Mouse (Mus musculus): ENCODE measurements at regions not wholly inside any gene's neighbourhood (a gene's known extent, or its start where the extent isn't known, plus 50 kb on each side); places are given as distances from the start of the nearest gene placed in this dataset.

DNA sequence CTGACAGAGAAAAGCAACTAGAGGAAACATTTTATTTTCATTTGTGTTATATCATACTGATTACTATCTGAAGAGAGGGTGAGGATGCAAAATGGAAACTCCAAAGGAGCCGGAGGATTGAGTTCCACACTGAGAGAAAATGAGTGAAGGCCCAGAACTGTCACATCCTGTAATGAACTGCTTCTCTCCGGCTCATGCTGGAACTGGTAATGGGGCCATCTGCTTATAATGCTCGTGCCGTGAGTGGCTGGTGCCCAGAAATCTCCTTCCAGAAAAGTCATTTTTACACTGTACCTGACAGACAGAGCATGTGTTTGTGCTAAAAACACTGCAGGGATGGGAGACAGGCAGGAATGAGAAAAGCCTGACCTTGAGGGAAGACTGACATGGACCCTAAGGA, 483.5 kb upstream of the Pkdcc start:
- Histone ChIP-seq H3K27ac (no peak overlapping the region), H3K4me3 (no peak overlapping the region)
- DNase-seq (ENCODE audit: low spot score in 2 of 2) = peak in 1 of 2 experiments; percentile 4
- TF ChIP-seq CTCF (conservative IDR thresholded peaks at IDR 0.05) = no peak

DNA sequence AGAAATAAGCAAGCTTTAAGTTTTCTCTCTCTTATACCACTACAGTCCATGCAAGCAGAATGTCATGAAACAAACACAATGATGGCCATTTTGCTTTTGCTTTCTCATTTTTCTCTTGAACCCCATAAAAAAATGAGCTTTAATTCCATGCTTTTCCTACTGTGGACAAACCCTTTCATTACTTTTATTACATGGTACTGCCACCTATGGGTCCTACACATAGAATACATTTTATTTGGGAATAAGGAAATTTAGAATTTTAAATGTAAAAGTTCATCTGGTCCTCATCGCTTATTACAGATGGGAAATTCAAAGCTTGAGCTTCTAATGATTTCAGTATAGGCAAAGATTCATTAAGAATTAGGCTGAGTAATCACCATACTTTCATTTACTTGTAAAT, 472.6 kb upstream of the Pkdcc start:
- Histone ChIP-seq H3K27ac (no peak overlapping the region), H3K4me3 (no peak overlapping the region)
- peak; percentile 73 for TF ChIP-seq CTCF (conservative IDR thresholded peaks at IDR 0.05)
- DNase-seq (ENCODE audit: low spot score in 2 of 2) = no peak

DNA sequence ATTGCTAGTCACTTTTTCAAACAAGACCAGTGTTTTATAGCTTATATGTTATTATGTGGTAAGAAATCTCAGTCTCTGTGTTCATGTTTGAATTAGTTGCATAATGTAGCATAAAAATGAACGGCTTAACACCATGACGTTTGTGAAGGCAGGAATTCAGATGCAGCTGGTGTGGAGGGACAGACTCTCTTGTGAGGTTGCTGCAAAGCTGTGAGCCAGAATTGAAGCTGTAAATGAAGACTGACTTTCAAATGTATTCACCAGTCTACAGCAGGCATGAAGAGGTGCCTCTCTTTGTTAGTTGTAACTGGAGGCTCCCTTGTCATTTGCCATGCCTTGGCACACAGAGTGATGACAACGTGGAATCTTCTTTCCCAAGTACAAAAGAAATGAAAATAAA, 457.7 kb upstream of the Pkdcc start:
- TF ChIP-seq CTCF (conservative IDR thresholded peaks at IDR 0.05) = no peak
- no peak overlapping the region for H3K4me3 ChIP-seq
- no peak for DNase-seq (ENCODE audit: low spot score in 2 of 2)
- no peak overlapping the region for H3K27ac ChIP-seq

DNA sequence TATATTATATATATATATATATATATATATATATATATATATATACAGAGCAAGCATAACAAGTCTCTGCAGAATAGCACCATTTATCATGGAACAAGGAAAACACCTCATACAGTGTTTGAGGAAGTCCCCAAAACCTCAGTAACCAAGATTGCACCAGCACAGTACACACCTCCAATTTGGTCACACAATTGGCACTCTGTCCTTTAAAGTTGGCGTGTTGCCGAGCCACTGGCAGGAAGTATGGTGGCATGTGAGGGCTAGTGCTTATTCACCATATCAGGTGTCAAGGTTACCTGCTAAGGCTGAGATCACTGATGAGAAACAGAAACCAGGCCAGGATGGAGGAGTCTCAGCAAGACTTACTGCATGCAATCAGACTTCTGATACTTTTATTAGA, 436.0 kb upstream of the Pkdcc start:
- no peak overlapping the region for H3K27ac ChIP-seq
- no peak for DNase-seq (ENCODE audit: low spot score in 2 of 2)
- TF ChIP-seq CTCF (conservative IDR thresholded peaks at IDR 0.05) = no peak
- H3K4me3 ChIP-seq = no peak overlapping the region

DNA sequence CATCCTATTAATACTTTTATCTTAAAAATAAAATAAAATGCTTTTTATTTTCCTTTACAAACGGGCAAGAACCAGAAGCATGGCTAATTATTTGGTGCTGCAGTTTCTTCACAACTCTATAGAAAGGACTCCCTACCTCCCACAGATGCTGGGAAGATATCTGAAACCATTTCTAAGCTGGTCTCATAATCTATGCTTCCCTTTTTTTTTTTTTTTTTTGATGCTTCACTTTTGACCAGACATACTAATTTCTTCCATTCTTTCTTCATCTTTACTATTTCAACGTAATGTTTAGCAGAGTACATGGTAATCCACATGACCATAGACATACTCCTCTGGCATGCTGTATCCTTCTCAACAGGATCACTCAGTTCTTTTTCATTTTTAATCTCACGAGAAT, 393.0 kb upstream of the Pkdcc start:
- Histone ChIP-seq H3K4me3 (no peak overlapping the region), H3K27ac (no peak overlapping the region)
- no peak for DNase-seq (ENCODE audit: low spot score in 2 of 2)
- TF ChIP-seq CTCF (conservative IDR thresholded peaks at IDR 0.05) = no peak

DNA sequence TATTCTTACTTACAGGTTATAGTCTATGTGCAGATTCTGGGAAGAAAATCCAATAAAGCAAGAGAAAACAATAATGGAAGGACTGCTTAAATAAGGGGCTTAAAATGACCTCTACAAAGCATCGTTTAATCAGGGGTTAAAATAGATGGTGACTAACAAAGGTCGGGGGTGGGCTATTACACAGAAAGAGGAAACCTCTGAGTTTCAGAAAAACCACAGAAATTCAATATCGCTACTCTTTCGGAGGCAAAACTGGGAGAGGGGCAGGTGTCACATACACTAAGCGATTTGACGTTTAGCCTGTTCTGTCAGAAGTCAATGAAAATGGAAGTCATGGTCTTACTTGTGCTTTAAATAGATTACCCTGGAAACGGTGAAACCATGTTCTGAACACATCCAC, 391.0 kb upstream of the Pkdcc start:
- TF ChIP-seq CTCF (conservative IDR thresholded peaks at IDR 0.05) = no peak
- no peak overlapping the region for H3K4me3 ChIP-seq
- H3K27ac ChIP-seq = no peak overlapping the region
- DNase-seq (ENCODE audit: low spot score in 2 of 2) = no peak

DNA sequence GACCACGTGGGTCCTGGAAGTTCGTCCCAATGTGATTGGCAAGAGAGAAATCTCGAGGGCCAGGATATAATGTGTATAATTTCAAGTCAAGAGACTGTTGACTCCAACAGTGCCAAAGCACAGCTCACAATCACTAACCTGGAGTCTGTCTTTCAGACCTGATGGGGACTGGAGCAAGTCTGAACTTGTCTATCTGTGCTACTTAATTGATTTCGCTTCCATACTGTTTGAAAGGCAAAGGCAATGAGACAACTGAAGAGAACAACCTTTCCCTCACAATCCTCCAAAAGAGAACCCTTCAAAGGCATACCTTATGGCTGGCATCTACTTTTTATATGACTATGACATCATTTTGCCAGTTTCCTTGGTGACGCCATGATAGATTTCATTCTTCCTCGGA, 390.5 kb upstream of the Pkdcc start:
- TF ChIP-seq CTCF (conservative IDR thresholded peaks at IDR 0.05) = no peak
- Histone ChIP-seq H3K27ac (no peak overlapping the region), H3K4me3 (no peak overlapping the region)
- DNase-seq (ENCODE audit: low spot score in 2 of 2) = no peak

DNA sequence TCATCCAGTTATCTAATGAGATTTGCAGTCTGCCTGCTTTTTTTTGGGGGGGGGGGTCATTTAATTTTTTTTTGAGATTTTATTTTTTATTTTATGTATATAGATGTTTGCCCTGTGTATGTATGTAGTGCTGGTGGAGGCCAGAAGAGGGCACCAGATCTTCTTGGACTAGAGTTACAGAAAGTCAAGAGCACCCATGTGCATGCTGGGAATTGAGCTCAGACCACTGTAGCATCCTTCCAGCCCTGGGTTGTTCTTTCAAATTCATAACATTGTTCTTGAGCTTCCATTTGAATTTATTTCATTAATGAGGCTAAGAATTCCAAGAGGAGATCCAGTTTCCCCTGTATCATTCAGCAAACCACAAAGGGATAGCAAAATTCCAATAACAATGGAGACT, 387.9 kb upstream of the Pkdcc start:
- H3K27ac ChIP-seq = no peak overlapping the region
- TF ChIP-seq CTCF (conservative IDR thresholded peaks at IDR 0.05) = peak; percentile 33
- no peak overlapping the region for H3K4me3 ChIP-seq
- DNase-seq (ENCODE audit: low spot score in 2 of 2) = no peak

DNA sequence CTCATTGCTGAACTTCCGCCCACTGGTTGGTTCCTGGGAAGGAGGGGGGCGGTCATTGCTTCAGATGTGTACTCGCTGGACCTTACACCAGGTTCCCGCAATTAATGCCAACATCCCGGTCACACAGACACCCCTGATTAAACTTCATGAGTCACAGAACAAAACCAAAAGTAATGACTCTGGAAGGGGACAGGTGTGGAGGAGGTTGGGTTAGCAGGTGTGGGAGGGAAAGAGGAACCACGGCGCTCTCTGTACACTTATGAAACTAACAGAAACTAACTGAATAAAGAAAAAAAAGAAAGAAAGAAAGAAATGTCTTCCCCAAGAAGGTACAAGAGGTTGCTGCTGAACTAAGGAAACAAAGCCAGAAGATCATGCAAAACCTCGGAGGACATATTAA, 387.3 kb upstream of the Pkdcc start:
- Histone ChIP-seq H3K4me3 (no peak overlapping the region), H3K27ac (no peak overlapping the region)
- DNase-seq (ENCODE audit: low spot score in 2 of 2) = no peak
- TF ChIP-seq CTCF (conservative IDR thresholded peaks at IDR 0.05) = no peak

DNA sequence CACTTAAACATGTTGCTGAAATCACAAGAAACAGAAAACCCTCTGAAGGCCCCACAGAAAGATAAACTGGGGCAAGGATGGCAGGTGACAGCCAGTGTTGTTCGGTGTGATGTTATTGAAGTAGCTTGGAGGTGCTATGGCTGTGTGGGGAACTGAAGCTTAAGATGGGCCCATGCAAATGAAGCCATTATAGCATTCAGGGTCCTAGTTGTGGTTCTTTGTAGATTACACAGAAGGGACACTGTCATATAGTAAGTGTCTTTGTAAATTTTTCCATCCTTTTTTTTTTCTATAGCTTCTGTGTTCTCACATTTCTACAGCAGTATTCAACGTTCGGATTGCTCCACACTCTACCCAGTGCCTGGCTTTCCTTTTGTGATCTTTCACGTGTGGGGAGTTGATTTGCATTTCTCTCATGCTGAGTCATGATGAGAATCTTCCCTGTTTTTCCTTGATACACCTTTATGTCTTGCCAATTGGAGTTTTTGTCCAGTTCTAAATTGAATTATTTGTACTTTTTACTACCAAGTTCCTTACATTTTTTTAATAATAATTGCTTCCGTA, 386.6 kb upstream of the Pkdcc start:
- TF ChIP-seq CTCF (conservative IDR thresholded peaks at IDR 0.05) = no peak
- Histone ChIP-seq H3K4me3 (no peak overlapping the region), H3K27ac (no peak overlapping the region)
- no peak for DNase-seq (ENCODE audit: low spot score in 2 of 2)

DNA sequence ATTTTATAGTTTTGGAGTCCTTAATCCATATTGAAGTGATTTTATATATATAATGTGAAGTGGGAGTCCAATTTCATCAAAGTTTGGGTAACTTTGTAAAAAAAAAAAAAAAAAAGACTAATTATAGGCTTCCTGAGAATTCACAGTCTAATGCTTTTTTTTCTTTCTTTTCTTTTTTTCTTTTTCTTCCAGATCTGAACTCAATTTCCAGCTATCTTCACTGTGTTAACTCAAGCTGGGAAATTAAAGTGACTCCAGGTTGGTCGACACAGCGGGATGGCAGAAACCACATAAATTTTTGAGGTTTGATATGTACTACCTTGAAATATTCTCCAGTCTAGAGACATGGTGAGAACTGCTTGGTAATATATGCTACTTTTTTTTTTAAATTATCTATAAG, 385.7 kb upstream of the Pkdcc start:
- DNase-seq (ENCODE audit: low spot score in 2 of 2) = no peak
- no peak overlapping the region for H3K4me3 ChIP-seq
- TF ChIP-seq CTCF (conservative IDR thresholded peaks at IDR 0.05) = no peak

DNA sequence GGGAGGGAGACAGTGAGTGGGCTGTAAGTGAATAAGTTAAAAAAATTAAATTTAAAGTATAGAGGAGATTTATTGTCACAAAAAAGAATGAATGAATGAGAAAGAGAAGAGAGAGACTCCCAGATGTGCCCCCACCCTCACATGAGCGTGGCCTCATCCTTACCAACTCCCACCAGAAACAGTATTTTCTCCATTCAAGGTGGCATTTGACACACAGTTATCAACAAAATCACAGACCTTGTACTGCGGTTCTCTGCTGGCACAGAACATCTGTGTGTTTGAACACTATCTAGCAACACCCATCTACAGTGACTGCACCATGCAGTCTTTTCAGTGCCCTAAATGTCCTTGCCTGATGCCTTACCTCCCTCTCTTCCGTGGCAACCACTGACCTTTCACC, 380.9 kb upstream of the Pkdcc start:
- no peak overlapping the region for H3K4me3 ChIP-seq
- no peak for DNase-seq (ENCODE audit: low spot score in 2 of 2)
- no peak for TF ChIP-seq CTCF (conservative IDR thresholded peaks at IDR 0.05)
- no peak overlapping the region for H3K27ac ChIP-seq

More for the DNA sequence above, 385.7 kb upstream of the Pkdcc start:
- no peak overlapping the region for H3K27ac ChIP-seq

DNA sequence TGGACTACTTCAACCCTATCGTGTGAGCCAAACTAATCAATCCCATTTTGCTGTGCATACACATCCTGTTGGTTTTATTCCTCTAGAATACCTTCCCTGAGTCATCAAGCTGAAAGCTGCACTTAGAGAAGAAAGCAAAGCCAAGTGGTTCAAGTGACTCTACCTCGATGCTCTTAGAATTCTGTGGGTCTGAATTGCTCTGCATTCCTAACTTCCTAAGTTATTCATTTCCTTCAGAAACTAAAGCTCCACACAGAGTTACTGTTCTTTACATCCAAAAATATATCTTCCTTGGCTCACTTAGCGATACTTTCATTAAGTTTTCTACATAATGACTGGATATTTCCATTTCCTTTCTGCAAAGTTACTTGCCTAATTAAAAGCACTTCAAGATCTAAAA, 379.0 kb upstream of the Pkdcc start:
- no peak overlapping the region for H3K4me3 ChIP-seq
- TF ChIP-seq CTCF (conservative IDR thresholded peaks at IDR 0.05) = no peak
- no peak overlapping the region for H3K27ac ChIP-seq
- DNase-seq (ENCODE audit: low spot score in 2 of 2) = no peak

DNA sequence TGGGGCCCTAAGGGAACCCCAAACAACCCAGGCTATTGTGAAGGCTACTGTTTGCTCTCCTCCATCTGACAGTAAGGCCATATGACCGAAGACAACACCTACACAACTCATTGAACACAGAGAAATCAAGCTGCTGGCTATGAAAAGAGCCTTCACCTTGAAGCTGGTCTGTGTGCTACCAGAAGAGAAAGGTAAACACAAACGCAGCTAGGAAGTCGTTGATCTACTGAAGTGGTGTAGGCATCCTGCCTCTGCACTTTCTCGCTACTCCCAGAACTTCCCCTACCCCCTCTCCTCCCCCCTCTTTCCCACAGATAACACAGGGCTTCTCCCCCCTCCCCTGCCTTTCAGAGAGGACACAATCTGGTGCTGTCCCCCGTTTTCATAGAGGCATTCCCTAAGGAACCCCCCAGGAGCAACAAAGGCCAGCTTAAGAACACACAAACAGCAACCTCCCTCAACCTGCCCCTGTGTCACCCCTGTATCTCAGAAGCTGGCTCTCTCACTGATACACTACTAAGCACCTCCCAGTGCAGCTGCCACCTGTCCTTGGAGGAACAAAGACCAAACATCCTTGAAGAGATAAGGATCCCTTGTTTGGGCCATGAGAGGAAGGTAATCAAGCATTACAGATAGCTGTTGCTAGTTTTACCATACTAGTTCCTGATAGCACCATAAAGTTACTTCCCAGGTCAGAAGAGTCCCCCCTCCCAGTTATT, 368.2 kb upstream of the Pkdcc start:
- H3K27ac ChIP-seq = no peak overlapping the region
- H3K4me3 ChIP-seq = no peak overlapping the region
- DNase-seq (ENCODE audit: low spot score in 2 of 2) = no peak
- no peak for TF ChIP-seq CTCF (conservative IDR thresholded peaks at IDR 0.05)
